Mouse (Mus musculus) lung, postnatal 0 days (tissue): Measurements from ENCODE around the gene Smim13.
"Not testable (repeated sequence)": the region's sequence is repeated elsewhere in the genome, so short reads cannot be mapped to it uniquely, and the experiment has no call there.

Source experiments
- CTCF ChIP-seq: IDR thresholded peaks from 2 replicates; pipeline ENCODE4 v1.5.1; 2016; ENCODE audit warnings: antibody characterized with exemption, mild to moderate bottlenecking
- EP300 ChIP-seq: IDR thresholded peaks from 2 replicates; pipeline ENCODE4 v1.6.1; 2016; ENCODE audit warnings: antibody characterized with exemption, mild to moderate bottlenecking, control low read depth

DNA sequence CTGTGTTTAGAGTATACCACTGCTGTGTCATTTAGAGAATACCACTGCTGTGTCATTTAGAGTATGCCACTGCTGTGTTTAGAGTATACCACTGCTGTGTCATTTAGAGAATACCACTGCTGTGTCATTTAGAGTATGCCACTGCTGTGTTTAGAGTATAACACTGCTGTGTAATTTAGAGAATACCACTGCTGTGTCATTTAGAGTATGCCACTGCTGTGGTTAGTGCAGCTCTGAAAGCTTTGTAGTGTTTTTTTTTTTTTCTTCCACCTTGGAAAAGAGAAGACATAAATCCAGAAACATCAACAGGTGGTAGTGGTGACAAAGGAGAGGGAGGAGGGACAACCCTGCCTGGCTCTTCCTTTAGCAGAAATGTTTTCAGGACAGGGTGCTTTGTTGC, 44.1 kb upstream of the Smim13 start:
- TF ChIP-seq EP300, CTCF: not testable (repeated sequence)
